Mouse (Mus musculus): ENCODE measurements around the gene Jak3. TPM values are rescaled to one million over a fixed set of nuclear protein-coding genes. Genes with fewer than 3 reads are reported as not detected.

Jak3 gene
- polyA plus RNA-seq (2021; fragmentation: Nextera tagmentation), result 1.5 and 1.7 TPM in 2 replicates
- long read RNA-seq, experiment 1, full-length matches to known transcripts, result 13 of 14 reads
- long read RNA-seq, experiment 1, partial matches to known transcripts, result 1 of 14 reads
- long read RNA-seq, experiment 1, other reads (novel, unspliced or antisense), result 0 of 14 reads
- long read RNA-seq, experiment 2, partial matches to known transcripts, result 3 of 4 reads
- long read RNA-seq, experiment 2, other reads (novel, unspliced or antisense), result 1 of 4 reads

DNA sequence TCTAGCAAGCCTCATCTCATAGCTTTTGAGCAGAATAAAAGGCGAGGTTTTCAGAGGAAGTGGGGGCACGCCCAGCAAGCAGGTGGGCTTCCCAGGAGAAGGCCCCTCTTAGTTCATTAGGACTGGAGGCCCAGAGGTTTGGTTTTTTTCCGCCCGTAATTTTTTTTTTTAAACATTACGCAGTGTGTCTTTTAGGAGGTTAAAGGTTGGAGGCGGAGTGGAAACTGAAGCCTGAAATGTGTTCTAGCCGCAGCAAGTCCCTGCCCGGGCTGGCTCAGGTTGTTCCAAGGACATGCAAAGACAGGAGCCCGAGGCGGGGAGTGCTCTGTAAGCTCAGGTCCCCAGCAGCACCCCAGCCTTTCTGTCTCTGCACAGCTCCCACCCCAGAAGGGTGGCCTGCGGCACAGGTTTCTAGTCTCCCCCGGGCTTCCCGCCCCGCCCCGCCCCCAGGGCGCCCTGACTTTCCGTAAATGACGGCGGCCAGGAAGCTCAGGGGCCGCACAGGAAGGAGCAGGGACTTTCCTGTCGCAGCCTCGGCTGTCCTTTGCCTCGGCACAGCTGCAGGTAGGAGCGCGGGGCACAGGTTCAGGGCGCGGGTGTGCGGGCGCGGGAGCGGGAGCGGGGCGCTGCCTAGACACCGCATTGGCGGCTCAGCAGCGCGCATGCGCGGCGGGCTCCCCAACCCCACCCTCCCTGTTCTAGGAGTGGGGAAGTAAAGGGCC lies at the start of gene Jak3:
Gene Jak3 (plus strand): TSS at position 277 of the 722 bp plus-strand sequence.

DNA sequence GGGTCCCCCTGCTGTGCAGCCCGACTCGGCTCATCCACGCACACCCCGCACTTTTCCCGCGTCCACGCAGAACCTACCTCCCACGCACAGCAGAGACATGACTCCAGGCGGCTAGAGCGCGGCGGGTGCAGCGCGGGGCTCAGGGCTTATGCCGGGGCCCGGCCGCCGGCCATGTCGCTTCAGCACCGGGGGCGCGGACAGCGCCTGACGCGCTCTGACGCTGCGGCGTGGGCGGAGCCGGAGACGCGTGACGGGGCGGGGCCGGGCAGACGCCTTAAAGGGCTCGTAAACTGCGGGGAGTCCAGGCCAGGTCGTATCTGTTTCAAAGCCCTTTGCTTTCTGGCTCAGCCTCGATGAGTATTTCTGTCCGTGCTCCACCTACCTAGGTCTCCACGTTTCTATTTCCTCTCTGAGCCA lies 4.5 kb upstream of the Jak3 start, which contains the start of gene Unc13a:
Gene Unc13a (minus strand): TSS at position 209 of the 417 bp plus-strand sequence.

DNA sequence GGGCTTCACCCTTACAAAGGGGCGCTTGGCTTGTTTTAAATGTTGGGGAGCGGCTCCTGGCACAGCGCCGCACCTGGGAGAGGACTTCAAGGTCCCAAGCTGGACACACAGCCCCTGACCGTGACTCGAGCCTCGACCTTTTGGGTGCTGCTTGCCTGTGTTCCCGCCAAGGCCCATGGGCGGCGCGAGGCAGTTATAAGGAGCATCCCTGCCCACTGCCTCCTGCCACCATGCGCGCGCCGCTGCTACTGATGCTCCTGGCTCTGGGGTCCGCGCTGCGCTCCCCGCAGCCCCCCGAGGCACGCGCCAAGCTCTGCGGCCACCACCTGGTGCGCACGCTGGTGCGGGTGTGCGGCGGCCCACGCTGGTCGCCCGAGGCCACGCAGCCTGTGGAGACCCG lies 12.9 kb downstream of the Jak3 start, which contains the start of gene Insl3:
Gene Insl3 (plus strand): TSS at position 187 of the 400 bp plus-strand sequence.

DNA sequence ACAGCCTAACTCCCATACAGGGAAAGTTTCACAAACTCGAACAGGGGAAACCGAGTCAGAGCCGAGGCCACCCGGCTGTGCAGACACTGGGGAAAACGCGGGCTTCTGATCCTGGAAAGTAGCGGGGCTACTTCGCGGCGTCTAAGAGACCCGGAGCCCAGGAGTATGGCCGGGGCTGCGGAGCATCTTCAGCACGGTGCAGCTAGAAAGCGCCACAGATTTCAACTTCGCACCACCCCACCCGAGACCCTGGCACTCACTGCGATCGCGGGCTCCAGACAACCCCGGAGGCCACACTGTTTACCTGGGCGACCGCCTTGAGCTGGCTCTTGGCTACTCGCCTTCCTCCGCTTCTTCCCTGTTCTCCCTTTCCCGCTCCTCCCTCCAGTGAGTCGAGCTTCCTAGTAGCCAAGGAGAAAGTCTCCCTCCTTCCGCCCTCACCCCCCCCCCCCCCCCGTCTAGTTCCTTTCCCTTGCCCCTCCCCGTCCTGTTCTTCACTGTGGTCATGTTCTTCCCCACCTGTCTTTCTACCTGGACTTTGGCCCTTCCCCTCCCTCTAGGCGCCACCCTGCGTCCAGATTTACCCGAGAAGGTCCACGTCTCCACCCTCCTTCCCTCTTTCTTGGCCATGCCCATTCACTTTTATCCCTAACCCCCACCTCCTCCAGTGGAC lies 25.5 kb downstream of the Jak3 start, which contains the start of gene B3gnt3:
Gene B3gnt3 (minus strand): TSS at position 376 of the 673 bp plus-strand sequence.

DNA sequence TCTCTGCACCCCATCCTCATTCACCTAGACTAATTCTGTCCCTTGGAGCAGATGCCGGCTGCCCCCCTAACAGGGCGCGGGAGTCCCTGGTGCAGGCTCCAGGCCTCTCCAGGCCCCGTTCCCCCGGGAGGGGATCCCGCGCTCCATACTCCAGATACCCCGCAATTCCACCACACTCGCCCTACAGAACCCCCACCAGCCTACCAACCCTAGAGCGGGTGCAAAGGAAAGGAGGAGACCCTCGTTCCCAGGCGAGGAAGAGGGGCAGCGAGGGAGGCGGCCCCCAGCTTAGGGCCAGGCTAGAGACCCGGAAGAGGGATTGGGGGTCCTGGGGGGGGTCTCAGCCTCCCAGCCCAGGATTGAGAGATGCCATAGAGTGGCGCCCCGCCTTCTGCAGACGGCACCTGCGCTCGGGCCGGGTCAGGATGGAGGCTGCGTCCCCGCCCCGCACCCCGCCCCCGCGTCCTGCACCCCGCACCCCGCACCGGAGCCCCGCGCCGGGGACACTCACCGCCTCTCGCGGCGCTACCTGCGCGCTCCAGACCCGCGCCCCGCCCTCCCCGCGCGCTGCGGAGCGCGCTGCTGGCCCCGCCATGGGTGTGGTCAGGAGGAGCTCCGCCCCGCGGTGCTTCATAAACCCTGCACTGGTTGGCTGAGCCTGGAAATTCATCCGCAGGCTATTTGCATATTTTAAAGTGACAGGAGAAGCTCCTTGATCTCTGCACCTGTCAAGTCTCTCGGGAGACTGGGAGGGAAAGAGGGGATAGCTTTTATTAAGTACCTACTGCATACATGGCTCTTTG lies 49.2 kb downstream of the Jak3 start, which contains the start of gene Fcho1:
Gene Fcho1 (minus strand): TSS at position 595 of the 803 bp plus-strand sequence.

Other genes starting within 250 kb of the Jak3 start
- 416 and 457 TPM in 2 replicates for gene Abhd8, start 212.6 kb upstream of the Jak3 start, polyA plus RNA-seq (2021; fragmentation: Nextera tagmentation)
- 139 and 150 TPM in 2 replicates for gene Mrpl34, start 211.3 kb upstream of the Jak3 start, polyA plus RNA-seq (2021; fragmentation: Nextera tagmentation)
- 125 and 142 TPM in 2 replicates for gene Dda1, start 207.1 kb upstream of the Jak3 start, polyA plus RNA-seq (2021; fragmentation: Nextera tagmentation)
- gene Ano8, start 190.3 kb upstream of the Jak3 start, polyA plus RNA-seq (2021; fragmentation: Nextera tagmentation), result 0.43 and 3.1 TPM in 2 replicates
- gene Gtpbp3, start 188.2 kb upstream of the Jak3 start, polyA plus RNA-seq (2021; fragmentation: Nextera tagmentation), result 9.0 and 11.7 TPM in 2 replicates
- 6.2 and 10.7 TPM in 2 replicates for gene Plvap, start 164.5 kb upstream of the Jak3 start, polyA plus RNA-seq (2021; fragmentation: Nextera tagmentation)
- gene Ccdc194, start 150.6 kb upstream of the Jak3 start, polyA plus RNA-seq (2021; fragmentation: Nextera tagmentation), result not detected in 2 replicates
- gene Bst2, start 138.8 kb upstream of the Jak3 start, polyA plus RNA-seq (2021; fragmentation: Nextera tagmentation), result 6.3 and 12.5 TPM in 2 replicates
- 51.4 and 59.6 TPM in 2 replicates for gene Mvb12a, start 133.4 kb upstream of the Jak3 start, polyA plus RNA-seq (2021; fragmentation: Nextera tagmentation)
- gene Tmem221, start 117.4 kb upstream of the Jak3 start, polyA plus RNA-seq (2021; fragmentation: Nextera tagmentation), result 0.18 and 0.21 TPM in 2 replicates
- 0.13 and 0.15 TPM in 2 replicates for gene Nxnl1, start 109.7 kb upstream of the Jak3 start, polyA plus RNA-seq (2021; fragmentation: Nextera tagmentation)
- 64.9 and 88.1 TPM in 2 replicates for gene Slc27a1, start 107.4 kb upstream of the Jak3 start, polyA plus RNA-seq (2021; fragmentation: Nextera tagmentation)
- gene Pgls, start 84.1 kb upstream of the Jak3 start, polyA plus RNA-seq (2021; fragmentation: Nextera tagmentation), result 102 and 107 TPM in 2 replicates
- 1.7 TPM in 2 replicates for gene Fam129c, start 78.6 kb upstream of the Jak3 start, polyA plus RNA-seq (2021; fragmentation: Nextera tagmentation)
- gene Colgalt1, start 65.3 kb upstream of the Jak3 start, polyA plus RNA-seq (2021; fragmentation: Nextera tagmentation), result 15.6 and 20.1 TPM in 2 replicates
- gene Unc13a, start 4.5 kb upstream of the Jak3 start, polyA plus RNA-seq (2021; fragmentation: Nextera tagmentation), result 15.5 and 16.7 TPM in 2 replicates
- gene Insl3, start 12.9 kb downstream of the Jak3 start, polyA plus RNA-seq (2021; fragmentation: Nextera tagmentation), result 0.67 TPM in 1 of 2 replicates, not detected in the other
- gene B3gnt3, start 25.5 kb downstream of the Jak3 start, polyA plus RNA-seq (2021; fragmentation: Nextera tagmentation), result 0.43 and 0.51 TPM in 2 replicates
- 27.1 and 46.0 TPM in 2 replicates for gene Fcho1, start 49.4 kb downstream of the Jak3 start, polyA plus RNA-seq (2021; fragmentation: Nextera tagmentation)
- gene Zfp709, start 205.7 kb downstream of the Jak3 start, polyA plus RNA-seq (2021; fragmentation: Nextera tagmentation), result 3.0 and 3.2 TPM in 2 replicates
- 2.4 and 2.5 TPM in 2 replicates for gene Zfp882, start 232.3 kb downstream of the Jak3 start, polyA plus RNA-seq (2021; fragmentation: Nextera tagmentation)
- gene Zfp617, start 232.3 kb downstream of the Jak3 start, polyA plus RNA-seq (2021; fragmentation: Nextera tagmentation), result 17.1 and 18.1 TPM in 2 replicates